Mouse (Mus musculus): ENCODE results near the gene Snapc4. TPM values are rescaled to one million over a fixed set of nuclear protein-coding genes. Genes with fewer than 3 reads are reported as not detected.
A peak's percentile ranks its signal among the peaks of the same experiment; 100 is the strongest.

The Snapc4 gene
- polyA plus RNA-seq, 1 experiment from 2014 or later: 29.3 TPM

DNA sequence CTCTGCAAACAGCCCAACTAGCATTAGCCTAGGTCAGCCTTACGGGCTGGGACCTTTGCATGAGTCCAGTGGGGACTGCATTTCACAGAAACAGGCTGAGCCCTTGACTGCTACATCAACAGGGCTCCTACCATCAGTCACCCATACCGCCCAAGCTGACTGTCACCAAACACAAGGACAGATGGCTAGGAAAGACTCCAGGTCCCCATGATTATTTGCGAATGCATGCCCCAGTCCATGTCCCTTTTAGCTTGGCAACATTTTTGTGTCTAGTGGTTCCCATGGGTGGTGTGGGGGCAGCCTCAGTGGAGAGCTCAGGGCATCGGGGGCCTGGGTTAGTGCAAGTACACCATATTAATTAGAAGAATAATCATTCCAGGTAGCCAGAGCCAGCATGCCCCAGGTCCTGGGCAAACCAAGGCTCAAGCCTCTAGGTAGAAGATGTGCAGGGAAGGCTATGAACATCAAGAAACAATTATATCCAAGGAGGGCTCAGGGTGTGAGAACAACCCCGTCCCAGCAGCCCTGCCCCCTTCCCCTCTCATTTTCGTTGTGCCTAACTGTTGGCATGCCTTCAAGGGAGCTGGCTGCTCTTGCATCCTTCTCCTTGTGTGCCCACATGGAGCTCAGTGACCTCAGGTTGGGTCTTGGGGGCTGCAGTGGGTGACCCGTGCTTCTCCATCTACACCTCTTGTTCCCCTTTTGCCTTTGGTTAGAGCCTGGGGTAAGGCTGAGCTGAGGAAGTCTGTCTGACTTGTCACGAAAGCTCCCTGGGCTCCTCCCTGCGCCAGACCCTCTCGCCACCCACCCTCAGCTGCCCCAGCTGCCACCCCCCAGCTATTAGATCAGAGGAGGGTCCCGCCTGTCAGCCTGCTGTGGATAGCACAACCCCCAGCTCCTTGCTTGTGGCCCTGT lies 27.1 kb downstream of the Snapc4 start:
- no peaks in the 10 kb centered on the region for H3K27me3 ChIP-seq (ENCODE audit: control insufficient read depth, insufficient read depth, low read length)
- H3K27ac ChIP-seq (ENCODE audit: low read depth, low read length): no peak overlapping the region
- WGBS: 92% methylated on average over 11 of the region's 11 CpGs
- ATAC-seq (ENCODE audit: low FRiP score, low TSS enrichment): no peak
- no peaks in the 10 kb centered on the region for H3K9me3 ChIP-seq (ENCODE audit: control insufficient read depth, low read length)
- H3K4me2 ChIP-seq (replicated peaks; ENCODE audit: low read depth, low read length): peak overlapping the region; percentile 96
- 0 out of 2 replicates have a peak overlapping the region, but pooled peaks have one; percentile 85 for H3K9ac ChIP-seq (ENCODE audit: low read depth, low read length)
- no peak overlapping the region for H3K4me3 ChIP-seq (ENCODE audit: low read length)
- peaks cover 19% of the 10 kb centered on the region for H3K36me3 ChIP-seq (ENCODE audit: control insufficient read depth, insufficient read depth, low read length)
- H3K4me1 ChIP-seq (ENCODE audit: control insufficient read depth, insufficient read depth, low read length): peaks cover 18% of the 10 kb centered on the region

DNA sequence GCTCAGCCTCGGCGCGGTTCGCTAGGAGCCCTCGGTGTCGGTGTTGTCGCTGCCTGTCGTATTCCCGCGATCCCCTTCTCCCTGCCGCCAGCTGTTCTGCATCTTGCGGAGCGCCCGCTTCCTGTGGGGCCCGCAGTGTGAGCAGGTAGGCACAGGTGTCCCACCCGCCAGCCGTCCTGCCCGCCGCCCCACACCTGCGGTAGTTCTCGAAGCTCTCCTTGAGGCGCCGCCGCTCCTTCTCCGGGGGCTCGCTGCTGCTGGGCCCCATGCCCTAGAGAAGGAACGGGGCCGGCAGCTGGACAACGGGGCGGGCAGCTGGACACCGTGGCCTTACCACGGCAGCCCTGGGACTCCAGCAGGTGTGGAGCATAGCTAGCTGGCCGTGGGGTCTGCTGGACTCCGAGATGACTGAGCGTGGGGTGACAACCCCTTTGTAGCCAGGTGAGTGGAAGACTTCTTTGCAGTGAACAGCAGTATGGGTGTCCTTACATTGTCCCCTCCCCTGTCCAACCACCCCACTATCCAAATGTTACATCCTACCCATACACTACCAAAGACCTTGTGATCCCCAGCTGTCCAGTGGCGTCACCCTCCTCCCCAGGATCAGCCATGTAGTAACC lies 28.1 kb downstream of the Snapc4 start:
- H3K27ac ChIP-seq (ENCODE audit: low read depth, low read length): no peak overlapping the region
- H3K36me3 ChIP-seq (ENCODE audit: control insufficient read depth, insufficient read depth, low read length): peaks cover 27% of the 10 kb centered on the region
- H3K4me2 ChIP-seq (replicated peaks; ENCODE audit: low read depth, low read length): peak overlapping the region; percentile 96
- WGBS: 4% methylated on average over 36 of the region's 36 CpGs
- peak; percentile 32 for ATAC-seq (ENCODE audit: low FRiP score, low TSS enrichment)
- peak overlapping the region; percentile 81 for H3K4me3 ChIP-seq (ENCODE audit: low read length)
- H3K27me3 ChIP-seq (ENCODE audit: control insufficient read depth, insufficient read depth, low read length): no peaks in the 10 kb centered on the region
- H3K4me1 ChIP-seq (ENCODE audit: control insufficient read depth, insufficient read depth, low read length): peaks cover 14% of the 10 kb centered on the region
- peak overlapping the region; percentile 85 for H3K9ac ChIP-seq (ENCODE audit: low read depth, low read length)
- no peaks in the 10 kb centered on the region for H3K9me3 ChIP-seq (ENCODE audit: control insufficient read depth, low read length)

DNA sequence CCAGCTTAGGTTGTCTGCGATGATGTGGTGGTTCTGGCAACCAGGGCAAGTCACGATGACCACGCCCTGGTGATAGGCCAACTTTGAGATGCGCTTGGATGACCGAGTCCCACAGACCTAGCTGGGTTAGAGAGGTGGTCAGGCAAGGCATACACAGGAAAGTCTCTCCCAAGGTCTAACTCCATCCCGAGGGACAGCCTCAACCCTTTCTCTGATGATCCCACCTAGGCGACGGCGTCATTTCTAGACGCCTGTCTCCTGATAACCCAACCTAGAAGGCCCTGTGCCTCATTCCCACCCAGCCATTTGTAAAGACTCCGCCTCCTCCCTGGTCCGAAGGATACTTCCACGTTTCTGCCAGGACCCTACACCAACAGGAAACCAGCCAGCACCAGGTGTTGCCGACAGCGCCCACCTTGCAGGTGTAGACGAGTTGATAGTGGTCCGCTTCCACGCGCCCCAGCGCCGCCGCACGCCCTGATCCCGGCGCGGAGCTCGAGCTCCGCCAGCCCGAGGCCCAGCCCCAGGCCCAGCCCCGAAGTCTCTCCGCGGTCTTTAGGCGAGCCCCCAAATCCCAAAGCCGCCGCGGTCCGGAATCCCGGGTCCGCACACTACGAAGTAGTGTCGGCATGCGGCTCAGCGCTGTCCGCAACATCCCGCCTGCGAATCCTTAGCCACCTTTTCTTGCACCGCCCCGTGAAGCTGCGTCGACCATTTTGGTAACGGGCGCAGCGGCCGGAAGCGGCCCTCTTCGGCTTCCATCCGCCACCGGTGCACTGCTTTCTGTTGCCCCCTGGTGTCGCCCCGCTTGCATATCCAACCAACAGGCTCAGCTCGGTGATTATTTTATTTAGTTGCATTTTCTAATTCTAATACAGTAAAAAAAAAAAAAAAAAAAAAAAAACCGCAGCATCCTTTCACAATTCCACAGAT lies 28.8 kb downstream of the Snapc4 start, which contains the start of gene Dnlz:
Dnlz (minus strand) TSS at position 753 of the 933 bp plus-strand sequence.
- peak; percentile 82 for ATAC-seq (ENCODE audit: low FRiP score, low TSS enrichment)
- 2% methylated on average over 62 of the region's 62 CpGs for WGBS
- Histone ChIP-seq H3K4me1 (ENCODE audit: control insufficient read depth, insufficient read depth, low read length) (peaks cover 13% of the 10 kb centered on the region), H3K27ac (ENCODE audit: low read depth, low read length) (peak within 1 kb of the TSS; percentile 78), H3K9ac (ENCODE audit: low read depth, low read length) (peak within 1 kb of the TSS; percentile 85), H3K27me3 (ENCODE audit: control insufficient read depth, insufficient read depth, low read length) (no peaks in the 10 kb centered on the region), H3K36me3 (ENCODE audit: control insufficient read depth, insufficient read depth, low read length) (peaks cover 35% of the 10 kb centered on the region), H3K4me3 (ENCODE audit: low read length) (peak within 1 kb of the TSS; percentile 81), H3K9me3 (ENCODE audit: control insufficient read depth, low read length) (no peaks in the 10 kb centered on the region), H3K4me2 (replicated peaks; ENCODE audit: low read depth, low read length) (peak within 1 kb of the TSS; percentile 96)

DNA sequence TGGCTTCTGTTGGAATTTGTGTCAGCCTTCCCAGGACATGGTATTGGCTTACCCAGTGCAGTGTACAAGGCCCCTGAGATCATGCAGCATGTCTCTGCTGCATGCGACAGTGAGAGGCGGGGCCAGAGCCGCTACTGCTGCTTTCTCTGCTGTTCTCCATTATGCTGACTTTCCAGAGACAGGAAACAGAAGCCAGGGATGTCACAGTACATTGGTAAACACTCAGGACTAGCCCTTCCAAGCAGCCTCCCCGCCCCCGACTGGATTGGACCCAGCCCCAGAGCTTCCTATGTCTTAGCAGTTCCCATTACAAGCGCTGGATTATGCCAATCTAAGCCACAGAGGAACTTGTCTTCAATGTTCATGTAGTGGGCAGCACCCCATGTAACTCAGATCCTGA lies 32.2 kb downstream of the Snapc4 start:
- peaks cover 66% of the 10 kb centered on the region for H3K36me3 ChIP-seq (ENCODE audit: control insufficient read depth, insufficient read depth, low read length)
- no peak overlapping the region for H3K4me3 ChIP-seq (ENCODE audit: low read length)
- ATAC-seq (ENCODE audit: low FRiP score, low TSS enrichment): no peak

DNA sequence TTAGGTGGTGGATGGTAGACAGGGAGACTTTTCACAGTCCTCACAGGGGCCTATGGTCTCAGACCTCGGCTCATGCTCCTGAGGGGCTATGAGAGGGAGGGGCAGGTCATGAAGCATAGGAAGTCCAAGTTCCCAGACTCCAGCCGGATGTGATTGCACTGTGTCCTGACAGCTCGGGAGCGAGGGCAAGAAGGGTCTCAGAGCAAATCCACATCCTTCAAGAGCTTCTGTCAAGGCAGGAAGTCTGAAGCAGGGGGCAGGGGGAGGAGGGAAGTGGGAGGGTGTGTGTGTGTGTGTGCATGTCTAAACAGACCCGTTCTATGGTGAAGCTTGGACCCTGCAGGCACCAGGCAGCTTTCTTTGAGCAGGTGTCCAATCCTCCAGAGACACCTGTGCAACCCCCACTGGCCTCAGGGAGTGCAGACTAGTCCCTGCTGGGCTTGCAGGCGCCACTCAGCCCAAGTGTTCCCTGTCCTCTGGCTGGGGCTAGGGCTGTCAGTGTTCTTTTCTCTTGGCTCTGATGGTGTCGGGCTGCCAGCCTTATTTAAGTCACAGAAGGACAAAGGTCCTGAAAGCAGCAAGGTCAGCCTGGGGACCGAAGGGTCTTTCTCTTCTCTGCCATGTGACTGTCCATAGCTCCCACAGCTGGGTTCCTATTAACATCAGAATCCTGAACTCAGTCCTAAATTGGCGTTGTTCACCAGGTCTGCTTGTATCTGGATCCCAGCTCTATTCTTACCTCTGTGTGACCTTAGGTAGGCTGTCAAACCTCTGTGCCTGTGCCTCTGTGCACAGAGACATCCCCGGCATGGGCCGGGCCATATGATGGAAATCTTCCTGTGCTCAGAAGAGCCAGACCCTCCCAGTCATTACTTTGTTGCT lies 37.6 kb downstream of the Snapc4 start:
- H3K27me3 ChIP-seq (ENCODE audit: control insufficient read depth, insufficient read depth, low read length): no peaks in the 10 kb centered on the region
- H3K4me2 ChIP-seq (replicated peaks; ENCODE audit: low read depth, low read length): no peak overlapping the region
- H3K4me3 ChIP-seq (ENCODE audit: low read length): no peak overlapping the region
- no peak overlapping the region for H3K9ac ChIP-seq (ENCODE audit: low read depth, low read length)
- 54% methylated on average over 11 of the region's 11 CpGs for WGBS
- peaks cover 84% of the 10 kb centered on the region for H3K36me3 ChIP-seq (ENCODE audit: control insufficient read depth, insufficient read depth, low read length)
- peaks cover 10% of the 10 kb centered on the region for H3K4me1 ChIP-seq (ENCODE audit: control insufficient read depth, insufficient read depth, low read length)
- peak; percentile 43; the same call in 1 of the 2 replicates for ATAC-seq (ENCODE audit: low FRiP score, low TSS enrichment)
- peak overlapping the region; percentile 53; the same call in 1 of the 2 replicates for H3K27ac ChIP-seq (ENCODE audit: low read depth, low read length)
- no peaks in the 10 kb centered on the region for H3K9me3 ChIP-seq (ENCODE audit: control insufficient read depth, low read length)

More for the DNA sequence above, 32.2 kb downstream of the Snapc4 start:
- no peak overlapping the region for H3K4me2 ChIP-seq (replicated peaks; ENCODE audit: low read depth, low read length)
- H3K9me3 ChIP-seq (ENCODE audit: control insufficient read depth, low read length): no peaks in the 10 kb centered on the region
- no peaks in the 10 kb centered on the region for H3K27me3 ChIP-seq (ENCODE audit: control insufficient read depth, insufficient read depth, low read length)
- no peak overlapping the region for H3K27ac ChIP-seq (ENCODE audit: low read depth, low read length)
- peaks cover 18% of the 10 kb centered on the region for H3K4me1 ChIP-seq (ENCODE audit: control insufficient read depth, insufficient read depth, low read length)
- 64% methylated on average over 6 of the region's 6 CpGs for WGBS
- H3K9ac ChIP-seq (ENCODE audit: low read depth, low read length): no peak overlapping the region

DNA sequence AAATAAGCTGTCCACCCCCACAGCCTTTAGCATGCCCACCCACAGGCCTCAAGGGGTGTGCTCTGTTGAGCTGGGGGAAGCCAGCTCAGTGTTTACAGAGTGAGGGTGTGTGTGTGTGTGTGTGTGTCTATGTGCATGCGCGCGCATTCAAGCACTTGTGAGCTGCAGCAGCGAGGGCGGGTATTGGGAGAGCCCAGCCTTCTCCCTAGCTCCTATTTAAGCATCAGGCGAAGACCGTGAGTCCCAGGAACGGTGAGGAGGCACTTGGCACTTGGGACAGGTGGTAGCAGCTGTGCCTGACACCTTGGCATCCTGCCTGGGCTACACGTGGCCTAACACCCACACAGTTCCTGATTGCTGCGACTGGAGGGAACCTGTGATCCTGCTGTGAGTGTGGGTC lies 38.4 kb downstream of the Snapc4 start:
- peak; percentile 33; the same call in 1 of the 2 replicates for ATAC-seq (ENCODE audit: low FRiP score, low TSS enrichment)
- peaks cover 76% of the 10 kb centered on the region for H3K36me3 ChIP-seq (ENCODE audit: control insufficient read depth, insufficient read depth, low read length)
- no peaks in the 10 kb centered on the region for H3K9me3 ChIP-seq (ENCODE audit: control insufficient read depth, low read length)
- no peaks in the 10 kb centered on the region for H3K27me3 ChIP-seq (ENCODE audit: control insufficient read depth, insufficient read depth, low read length)
- H3K27ac ChIP-seq (ENCODE audit: low read depth, low read length): peak overlapping the region; percentile 79; the same call in 1 of the 2 replicates
- H3K4me3 ChIP-seq (ENCODE audit: low read length): no peak overlapping the region
- no peak overlapping the region for H3K9ac ChIP-seq (ENCODE audit: low read depth, low read length)
- H3K4me2 ChIP-seq (replicated peaks; ENCODE audit: low read depth, low read length): no peak overlapping the region
- H3K4me1 ChIP-seq (ENCODE audit: control insufficient read depth, insufficient read depth, low read length): peaks cover 10% of the 10 kb centered on the region
- WGBS: 72% methylated on average over 10 of the region's 10 CpGs

DNA sequence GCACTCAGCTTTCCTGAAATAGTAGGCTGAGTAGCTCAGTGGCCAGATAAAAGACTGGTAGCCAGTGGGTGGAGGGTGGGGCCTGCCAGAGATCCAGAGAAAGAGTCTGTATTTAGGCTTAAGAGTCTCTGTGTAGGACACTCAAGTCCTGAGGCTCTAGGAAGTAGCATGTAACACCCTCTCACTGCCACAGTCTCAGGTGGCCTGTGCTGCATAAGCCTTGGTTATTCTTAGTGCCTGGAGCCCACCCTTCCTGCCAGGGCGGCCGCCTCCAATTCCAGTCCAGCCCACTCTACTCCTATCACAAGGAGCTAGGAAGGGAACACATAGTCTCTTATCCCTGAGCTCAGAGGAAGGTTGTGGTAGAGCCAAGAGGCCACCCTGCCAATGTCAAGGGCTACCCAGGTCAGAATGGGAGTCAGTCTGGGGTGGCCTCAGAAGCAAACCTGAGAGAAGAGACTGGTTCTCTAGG lies 38.9 kb downstream of the Snapc4 start:
- Histone ChIP-seq H3K27ac (ENCODE audit: low read depth, low read length) (peak overlapping the region; percentile 79; the same call in 1 of the 2 replicates), H3K27me3 (ENCODE audit: control insufficient read depth, insufficient read depth, low read length) (no peaks in the 10 kb centered on the region), H3K4me3 (ENCODE audit: low read length) (no peak overlapping the region), H3K4me2 (replicated peaks; ENCODE audit: low read depth, low read length) (no peak overlapping the region), H3K36me3 (ENCODE audit: control insufficient read depth, insufficient read depth, low read length) (peaks cover 71% of the 10 kb centered on the region), H3K9me3 (ENCODE audit: control insufficient read depth, low read length) (no peaks in the 10 kb centered on the region), H3K9ac (ENCODE audit: low read depth, low read length) (no peak overlapping the region; the same call in 1 of the 2 replicates), H3K4me1 (ENCODE audit: control insufficient read depth, insufficient read depth, low read length) (peaks cover 10% of the 10 kb centered on the region)
- no peak for ATAC-seq (ENCODE audit: low FRiP score, low TSS enrichment)
- WGBS: 78% methylated on average over 2 of the region's 2 CpGs

DNA sequence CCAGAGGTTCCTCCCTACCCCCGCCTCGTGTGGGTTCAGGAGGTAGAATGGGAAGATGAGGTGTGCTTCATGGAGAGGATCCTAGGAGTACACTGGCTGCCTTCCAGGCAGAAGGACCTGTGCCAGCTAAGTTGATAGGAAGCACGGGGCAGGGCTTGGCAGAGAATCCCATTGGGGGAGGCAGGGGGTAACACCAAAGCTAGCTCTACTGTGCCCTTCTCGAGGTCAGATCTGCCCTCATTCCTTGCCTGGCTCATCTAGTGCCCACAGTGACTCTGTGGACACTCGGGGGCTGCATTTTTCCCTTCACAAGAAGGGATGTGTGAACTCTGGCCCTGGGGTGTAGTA lies 41.3 kb downstream of the Snapc4 start:
- Histone ChIP-seq H3K4me2 (replicated peaks; ENCODE audit: low read depth, low read length) (no peak overlapping the region), H3K27ac (ENCODE audit: low read depth, low read length) (no peak overlapping the region), H3K27me3 (ENCODE audit: control insufficient read depth, insufficient read depth, low read length) (no peaks in the 10 kb centered on the region), H3K9me3 (ENCODE audit: control insufficient read depth, low read length) (no peaks in the 10 kb centered on the region), H3K4me1 (ENCODE audit: control insufficient read depth, insufficient read depth, low read length) (peaks cover 10% of the 10 kb centered on the region), H3K9ac (ENCODE audit: low read depth, low read length) (no peak overlapping the region), H3K36me3 (ENCODE audit: control insufficient read depth, insufficient read depth, low read length) (peaks cover 48% of the 10 kb centered on the region), H3K4me3 (ENCODE audit: low read length) (no peak overlapping the region)
- 89% methylated on average over 5 of the region's 5 CpGs for WGBS
- ATAC-seq (ENCODE audit: low FRiP score, low TSS enrichment): no peak

Measured in kidney, embryonic 14.5 days (tissue).